Mouse (Mus musculus) liver, postnatal 0 days (tissue): ENCODE measurements around the gene Ablim1. TPM values are rescaled to one million over a fixed set of nuclear protein-coding genes. Genes with fewer than 3 reads are reported as not detected.

ENCODE experiments used
- ATAC-seq: fragments of 200-750 bp; cut with Nextera tagmentation; 2 replicates; pipeline ENCODE4 v1.8.0; 2017; ENCODE audit warnings: mild to moderate bottlenecking, moderate library complexity
- DNase-seq: peaks from one replicate; pipeline ENCODE4 v3.0.0-alpha.2; 2016
- H3K27ac ChIP-seq: fragments of 300-500 bp; sonication (generic); 2 replicates; pipeline ENCODE4 v1.5.1; 2014; ENCODE audit warnings: antibody characterized with exemption, moderate library complexity, mild to moderate bottlenecking, low read depth
- H3K27me3 ChIP-seq: fragments of 300-500 bp; sonication (generic); 2 replicates; pipeline ENCODE4 v1.6.1; 2014; ENCODE audit warnings: low read length, control low read depth, mixed read lengths; ENCODE audit not compliant: insufficient read depth
- H3K36me3 ChIP-seq: fragments of 300-500 bp; sonication (generic); replicated peaks from 2 replicates; pipeline ENCODE4 v1.6.1; 2014; ENCODE audit warnings: mild to moderate bottlenecking, control low read depth, low read length, moderate library complexity, mixed read lengths; ENCODE audit not compliant: insufficient read depth
- H3K4me1 ChIP-seq: fragments of 300-500 bp; sonication (generic); 2 replicates; pipeline ENCODE4 v1.6.1; 2014; ENCODE audit warnings: antibody characterized with exemption, mild to moderate bottlenecking, control low read depth; ENCODE audit not compliant: insufficient read depth
- H3K4me2 ChIP-seq: fragments of 300-500 bp; sonication (generic); 2 replicates; pipeline ENCODE4 v1.6.1; 2014; ENCODE audit warnings: low read depth, mild to moderate bottlenecking, low read length, moderate library complexity, mixed read lengths
- H3K4me3 ChIP-seq: fragments of 300-500 bp; sonication (generic); 2 replicates; pipeline ENCODE4 v1.5.1; 2014; ENCODE audit warnings: low read depth, low read length
- H3K9ac ChIP-seq: fragments of 300-500 bp; sonication (generic); replicated peaks from 2 replicates; pipeline ENCODE4 v1.6.1; 2014; ENCODE audit warnings: mild to moderate bottlenecking, moderate library complexity
- H3K9me3 ChIP-seq: fragments of 300-500 bp; sonication (generic); 2 replicates; pipeline ENCODE4 v1.6.1; 2016; ENCODE audit warnings: mild to moderate bottlenecking, control low read depth, low read length, mixed read lengths
- CTCF ChIP-seq: sonication (generic); IDR thresholded peaks from 2 replicates; pipeline ENCODE4 v1.5.1; 2016; ENCODE audit warnings: antibody characterized with exemption, low read depth
- EP300 ChIP-seq: IDR thresholded peaks from 2 replicates; pipeline ENCODE4 v1.6.1; 2016; ENCODE audit warnings: antibody characterized with exemption, low read depth, mild to moderate bottlenecking
- WGBS: fragments of 180-500 bp; shearing (Covaris S2); extraction: QIAGEN DNeasy Blood & Tissue Kit; methylation state at CpG from one replicate; pipeline ENCODE4 v1.1.7; 2014; ENCODE audit not compliant: insufficient replicate concordance; 5-methylcytosine and 5-hydroxymethylcytosine counted together
- polyA plus RNA-seq: library from polyadenylated mRNA; unstranded; fragments of >200 nt; fragmentation: Nextera tagmentation; extraction: Ambion mirVana; gene quantifications from 2 replicates; pipeline ENCODE4 v1.2.1, GENCODE M21; 2015

The Ablim1 gene
- polyA plus RNA-seq, 1 experiment from 2014 or later, result 12.0 TPM

GRCm38 (mm10) chr19:57301961-57302395 is 12.7 kb downstream of the Ablim1 start:
- no peak for ATAC-seq
- H3K9ac ChIP-seq, result no peak overlapping the region
- 64% methylated on average over 12 of the region's 12 CpGs for WGBS
- TF ChIP-seq EP300 (no peak), CTCF (no peak)
- peaks cover 6% of the 10 kb centered on the region; the same call in 1 of the 2 replicates for H3K4me1 ChIP-seq
- H3K4me2 ChIP-seq, result no peak overlapping the region
- no peak overlapping the region for H3K4me3 ChIP-seq
- H3K27ac ChIP-seq, result no peak overlapping the region
- DNase-seq, result no peak
- no peaks in the 10 kb centered on the region for H3K36me3 ChIP-seq
- H3K27me3 ChIP-seq, result no peaks in the 10 kb centered on the region
- no peaks in the 10 kb centered on the region for H3K9me3 ChIP-seq

GRCm38 (mm10) chr19:57298006-57298405 is 16.7 kb downstream of the Ablim1 start:
- ATAC-seq (no peak), DNase-seq (peak; percentile 24)
- H3K9ac ChIP-seq, result no peak overlapping the region
- no peak overlapping the region for H3K4me3 ChIP-seq
- TF ChIP-seq CTCF (no peak), EP300 (no peak)
- no peaks in the 10 kb centered on the region for H3K36me3 ChIP-seq
- H3K9me3 ChIP-seq, result no peaks in the 10 kb centered on the region
- no peak overlapping the region for H3K27ac ChIP-seq
- no peak overlapping the region for H3K4me2 ChIP-seq
- 80% methylated on average over 5 of the region's 5 CpGs for WGBS
- no peaks in the 10 kb centered on the region for H3K27me3 ChIP-seq
- H3K4me1 ChIP-seq, result peaks cover 3% of the 10 kb centered on the region; the same call in 1 of the 2 replicates

GRCm38 (mm10) chr19:57297447-57297846 is 17.3 kb downstream of the Ablim1 start:
- no peak for ATAC-seq
- no peak for DNase-seq
- Histone ChIP-seq H3K9me3 (no peaks in the 10 kb centered on the region), H3K27me3 (no peaks in the 10 kb centered on the region), H3K4me1 (peaks cover 3% of the 10 kb centered on the region; the same call in 1 of the 2 replicates), H3K27ac (no peak overlapping the region), H3K4me3 (no peak overlapping the region), H3K9ac (no peak overlapping the region), H3K4me2 (no peak overlapping the region), H3K36me3 (no peaks in the 10 kb centered on the region)
- TF ChIP-seq EP300, result no peak
- no peak for TF ChIP-seq CTCF
- WGBS, result 80% methylated on average over 9 of the region's 9 CpGs

GRCm38 (mm10) chr19:57296539-57296938 is 18.2 kb downstream of the Ablim1 start:
- TF ChIP-seq CTCF, result no peak
- TF ChIP-seq EP300, result no peak

GRCm38 (mm10) chr19:57295521-57295920 is 19.2 kb downstream of the Ablim1 start:
- no peaks in the 10 kb centered on the region for H3K27me3 ChIP-seq
- H3K36me3 ChIP-seq, result no peaks in the 10 kb centered on the region
- no peak overlapping the region for H3K9ac ChIP-seq
- no peaks in the 10 kb centered on the region for H3K9me3 ChIP-seq
- no peak for TF ChIP-seq CTCF
- no peak for TF ChIP-seq EP300
- WGBS, result 68% methylated on average over 9 of the region's 9 CpGs
- ATAC-seq, result no peak
- no peak overlapping the region for H3K4me3 ChIP-seq
- no peak overlapping the region for H3K27ac ChIP-seq
- no peak for DNase-seq
- peaks cover 3% of the 10 kb centered on the region; the same call in 1 of the 2 replicates for H3K4me1 ChIP-seq
- H3K4me2 ChIP-seq, result no peak overlapping the region

More at GRCm38 (mm10) chr19:57296539-57296938, 18.2 kb downstream of the Ablim1 start:
- no peak for ATAC-seq
- Histone ChIP-seq H3K4me1 (peaks cover 3% of the 10 kb centered on the region; the same call in 1 of the 2 replicates), H3K36me3 (no peaks in the 10 kb centered on the region), H3K9me3 (no peaks in the 10 kb centered on the region), H3K4me2 (no peak overlapping the region), H3K4me3 (no peak overlapping the region), H3K27ac (no peak overlapping the region), H3K27me3 (no peaks in the 10 kb centered on the region), H3K9ac (no peak overlapping the region)
- 60% methylated on average over 5 of the region's 5 CpGs for WGBS
- DNase-seq, result no peak

- WGBS, result 70% methylated on average over 4 of the region's 4 CpGs
Observed at GRCm38 (mm10) chr19:57294356-57294755, 20.4 kb downstream of the Ablim1 start.

GRCm38 (mm10) chr19:57293737-57294136 is 21.0 kb downstream of the Ablim1 start:
- no peak overlapping the region for H3K4me2 ChIP-seq
- 16% methylated on average over 7 of the region's 7 CpGs for WGBS
- no peaks in the 10 kb centered on the region for H3K36me3 ChIP-seq
- no peaks in the 10 kb centered on the region; the same call in 1 of the 2 replicates for H3K4me1 ChIP-seq
- H3K27me3 ChIP-seq, result no peaks in the 10 kb centered on the region
- H3K9me3 ChIP-seq, result no peaks in the 10 kb centered on the region
- H3K4me3 ChIP-seq, result no peak overlapping the region
- H3K9ac ChIP-seq, result no peak overlapping the region
- no peak overlapping the region for H3K27ac ChIP-seq
- no peak for TF ChIP-seq CTCF
- TF ChIP-seq EP300, result no peak
- ATAC-seq (0 out of 2 replicates have a peak, but pooled peaks have one; percentile 49), DNase-seq (peak; percentile 65)

More at GRCm38 (mm10) chr19:57294356-57294755, 20.4 kb downstream of the Ablim1 start:
- Histone ChIP-seq H3K27me3 (no peaks in the 10 kb centered on the region), H3K27ac (no peak overlapping the region), H3K4me3 (no peak overlapping the region), H3K9ac (no peak overlapping the region), H3K36me3 (no peaks in the 10 kb centered on the region), H3K9me3 (no peaks in the 10 kb centered on the region), H3K4me2 (no peak overlapping the region), H3K4me1 (peaks cover 3% of the 10 kb centered on the region; the same call in 1 of the 2 replicates)
- DNase-seq, result no peak
- ATAC-seq, result no peak
- TF ChIP-seq EP300, result no peak
